Mouse (Mus musculus) small intestine, adult 10 weeks (tissue): ENCODE measurements around the gene Dbt. TPM values are rescaled to one million over a fixed set of nuclear protein-coding genes. Genes with fewer than 3 reads are reported as not detected.

Source experiments
- polyA plus RNA-seq: library from polyadenylated mRNA; stranded (reverse); fragments of 350-450 nt; fragmentation: Illumina TruSeq; extraction: RNeasy Lipid Tissue Mini Kit (QIAGEN cat#74804); gene quantifications from one replicate; pipeline ENCODE4 v1.2.3, GENCODE M21; 2014; ENCODE audit warnings: low replicate concordance

Gene Dbt
- polyA plus RNA-seq = 28.0 TPM

DNA sequence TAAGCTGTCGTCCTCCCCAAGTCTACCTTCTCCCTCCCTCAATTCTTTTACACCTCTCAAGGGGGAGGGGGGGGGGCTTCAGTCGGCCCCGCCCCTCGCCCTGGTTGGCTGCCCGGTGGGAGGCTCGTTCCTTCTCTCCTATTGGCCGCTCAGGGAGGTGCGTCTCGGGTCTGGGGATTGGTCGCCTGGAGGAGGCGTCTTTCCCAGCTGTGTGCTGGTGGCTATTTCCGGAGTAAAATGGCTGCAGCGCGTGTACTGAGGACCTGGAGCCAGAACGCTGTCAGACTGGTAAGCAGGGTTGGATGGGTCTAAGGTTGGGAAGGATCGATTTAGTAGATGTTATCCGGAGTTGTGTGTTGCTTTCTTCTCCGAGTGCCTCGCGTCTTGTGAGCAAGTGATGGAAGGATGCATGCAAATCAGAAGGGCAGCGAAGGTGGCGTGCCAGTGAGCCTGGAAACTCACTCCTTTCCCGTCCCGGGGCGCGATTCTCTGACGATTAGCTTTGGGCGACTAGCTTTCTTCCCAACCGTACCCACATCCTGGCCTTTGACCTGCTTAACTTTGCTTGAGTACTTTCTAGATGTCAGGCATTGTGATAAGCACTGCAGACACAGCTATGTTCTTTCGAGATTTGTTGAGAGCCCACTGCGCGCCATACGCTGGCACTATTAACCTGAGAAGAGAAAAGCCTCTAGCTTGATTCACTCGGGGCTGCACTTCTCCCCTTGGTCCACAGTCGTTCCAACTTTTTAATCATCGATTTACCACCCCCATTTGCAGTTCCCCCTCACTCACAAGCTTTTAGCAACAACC, at the start of gene Dbt:
TSS of gene Dbt (plus strand) at position 167 of the 813 bp plus-strand sequence.

DNA sequence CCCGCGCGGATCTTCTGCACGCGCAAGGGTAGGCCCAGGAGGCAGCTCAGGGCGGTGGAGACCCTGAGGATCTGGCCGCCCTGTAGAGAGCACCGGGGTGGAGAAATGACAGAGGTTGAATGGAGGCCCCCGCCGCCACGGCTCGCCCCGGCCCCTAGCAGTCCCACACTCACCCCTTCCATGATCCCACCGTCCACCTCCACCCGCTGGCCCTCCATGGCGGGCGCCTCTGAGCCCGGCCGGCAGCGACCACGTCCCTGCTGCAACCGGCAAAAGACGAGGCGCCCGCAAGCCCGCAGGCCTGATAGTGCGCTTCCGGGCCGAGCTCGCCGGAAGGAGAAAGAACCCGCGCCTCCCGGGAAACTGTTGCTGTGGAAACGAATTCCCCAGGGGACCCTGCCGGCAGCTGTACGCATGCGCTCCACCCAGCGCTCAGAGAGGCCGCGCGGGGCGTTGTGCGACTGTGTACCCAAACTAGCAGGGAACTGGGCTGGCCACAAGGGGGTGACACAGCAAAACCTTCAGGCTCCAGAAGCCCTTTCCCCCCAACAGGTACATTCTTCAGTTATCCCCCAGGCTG, 5.0 kb upstream of the Dbt start, which contains the start of gene Rtca:
TSS of gene Rtca (minus strand) at position 437 of the 580 bp plus-strand sequence.

DNA sequence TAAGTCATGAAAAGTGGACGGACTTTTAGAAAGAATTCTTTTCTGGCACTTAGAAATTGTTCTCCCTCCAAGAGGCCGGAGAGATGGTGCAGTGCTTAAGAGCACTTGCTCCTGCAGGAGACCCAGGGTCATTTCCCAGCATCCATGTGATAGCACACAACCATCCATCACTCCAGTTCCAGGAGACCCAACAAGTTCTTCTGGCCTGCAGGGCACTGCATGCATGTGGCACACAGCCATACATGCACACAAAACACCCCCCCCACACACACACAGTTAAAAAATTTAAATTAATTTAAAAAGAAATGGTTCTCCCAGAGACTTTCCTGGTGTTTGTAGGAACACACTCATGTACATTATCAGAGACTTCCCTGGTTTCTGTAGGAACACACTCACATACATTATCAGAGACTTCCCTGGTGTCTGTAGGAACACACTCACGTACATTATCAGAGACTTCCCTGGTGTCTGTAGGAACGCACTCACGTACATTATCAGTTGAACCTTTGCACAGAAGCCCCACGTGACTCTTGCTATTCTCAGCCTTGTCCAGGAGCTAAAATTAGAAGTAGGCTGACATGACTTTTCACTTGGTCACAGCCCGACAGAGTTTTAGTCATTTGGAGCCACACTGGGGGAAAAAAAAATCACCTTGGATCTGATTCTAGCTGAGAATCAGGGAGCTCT, 49.7 kb downstream of the Dbt start, which contains the start of gene Lrrc39:
TSS of gene Lrrc39 (plus strand) at position 566 of the 687 bp plus-strand sequence.

DNA sequence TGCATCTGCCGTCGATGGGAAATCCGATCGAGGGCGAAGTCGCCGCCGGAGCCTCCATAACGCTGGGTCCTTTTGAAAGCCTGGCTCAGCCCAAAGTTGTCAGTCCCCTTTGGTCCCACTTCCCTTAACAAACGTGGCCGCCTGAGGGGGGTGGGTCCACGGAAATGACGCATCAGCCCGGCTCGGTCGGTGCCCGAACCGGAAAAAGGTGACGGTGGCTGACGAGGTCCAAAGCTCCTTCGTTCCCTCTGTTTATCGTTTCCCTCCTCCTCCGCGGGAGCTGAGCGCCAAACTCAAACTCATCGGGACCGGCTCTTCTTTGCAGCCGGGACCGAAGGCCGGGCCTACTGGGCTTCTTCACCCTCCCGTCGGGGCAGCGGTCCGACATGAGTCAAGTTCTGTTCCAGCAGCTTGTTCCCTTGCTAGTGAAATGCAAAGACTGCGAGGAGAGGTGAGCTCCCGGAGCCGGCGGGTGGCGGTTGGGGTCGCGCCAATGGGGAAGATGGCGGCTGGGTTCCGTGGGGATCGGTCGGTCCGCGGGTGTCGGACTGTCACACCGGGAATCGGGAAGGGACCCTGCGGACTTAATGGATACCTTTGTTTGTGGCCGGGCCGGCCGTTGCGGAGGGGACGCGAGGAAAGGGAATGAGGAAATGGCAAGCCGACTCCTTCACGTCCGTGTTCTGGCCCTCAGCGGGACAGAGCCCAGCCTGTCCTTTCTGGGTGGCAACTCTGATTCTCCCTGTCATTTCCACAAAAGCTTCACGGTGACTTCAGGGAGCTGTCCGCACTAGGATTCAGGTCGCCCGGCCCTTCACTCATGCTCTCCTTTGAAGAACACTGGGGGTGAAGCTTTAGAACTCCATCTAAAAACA, 82.1 kb downstream of the Dbt start, which contains the start of gene Sass6:
TSS of gene Sass6 (plus strand) at position 255 of the 875 bp plus-strand sequence.

Other genes with a start within 250 kb of the Dbt start
- 43.6 TPM for gene Cdc14a, start 89.0 kb upstream of the Dbt start, polyA plus RNA-seq
- 68.6 TPM for gene Rtca, start 4.9 kb upstream of the Dbt start, polyA plus RNA-seq
- 3.5 TPM for gene Lrrc39, start 49.9 kb downstream of the Dbt start, polyA plus RNA-seq
- gene Sass6, start 81.9 kb downstream of the Dbt start, polyA plus RNA-seq = 17.9 TPM
- gene Trmt13, start 101.5 kb downstream of the Dbt start, polyA plus RNA-seq = 25.7 TPM
- gene Mfsd14a, start 149.6 kb downstream of the Dbt start, polyA plus RNA-seq = 67.5 TPM
- not detected for gene Gm43191, start 168.2 kb downstream of the Dbt start, polyA plus RNA-seq
- 266 TPM for gene Slc35a3, start 199.8 kb downstream of the Dbt start, polyA plus RNA-seq